Mouse (Mus musculus): ENCODE measurements around the gene Acyp1.

Acyp1 gene

GRCm38 (mm10) chr12:85287809-85288485, at the start of gene Acyp1:
TSS of gene Acyp1 (minus strand) at chr12:85288438.
- in situ Hi-C loops (cut with MseI, MboI): loop anchor here in 1 of 2 experiments (10.0 kb wide), 1 partner anchor 133 kb away; the partner anchor contains the start of gene Rps6kl1

- in situ Hi-C loops (cut with MseI, MboI): no loop called here
These were observed 49.5 kb upstream of the Acyp1 start for GRCm38 (mm10) chr12:85337567-85338311.

GRCm38 (mm10) chr12:85330153-85330552, 41.9 kb upstream of the Acyp1 start:
- in situ Hi-C loops (cut with MseI, MboI): no loop called here

- in situ Hi-C loops (cut with MseI, MboI): no loop called here
These were observed 20.4 kb upstream of the Acyp1 start for GRCm38 (mm10) chr12:85308651-85309050.

- in situ Hi-C loops (cut with MseI, MboI): no loop called here
These were observed 17.1 kb upstream of the Acyp1 start for GRCm38 (mm10) chr12:85305247-85305892.

- in situ Hi-C loops (cut with MseI, MboI): no loop called here
These were observed 16.5 kb upstream of the Acyp1 start for GRCm38 (mm10) chr12:85304725-85305124.

GRCm38 (mm10) chr12:85303256-85303655, 15.0 kb upstream of the Acyp1 start:
- in situ Hi-C loops (cut with MseI, MboI): no loop called here

- in situ Hi-C loops (cut with MseI, MboI): no loop called here
These were observed 10.6 kb upstream of the Acyp1 start for GRCm38 (mm10) chr12:85298835-85299180.

GRCm38 (mm10) chr12:85298127-85298834, 10.0 kb upstream of the Acyp1 start:
- in situ Hi-C loops (cut with MseI, MboI): no loop called here

GRCm38 (mm10) chr12:85297345-85297997, 9.2 kb upstream of the Acyp1 start:
- in situ Hi-C loops (cut with MseI, MboI): no loop called here

- in situ Hi-C loops (cut with MseI, MboI): no loop called here
These were observed 8.7 kb upstream of the Acyp1 start for GRCm38 (mm10) chr12:85296915-85297314.

- in situ Hi-C loops (cut with MseI, MboI): no loop called here
These were observed 7.3 kb upstream of the Acyp1 start for GRCm38 (mm10) chr12:85295506-85295905.

GRCm38 (mm10) chr12:85292906-85293305, 4.7 kb upstream of the Acyp1 start:
- in situ Hi-C loops (cut with MseI, MboI): no loop called here

GRCm38 (mm10) chr12:85292288-85292687, 4.0 kb upstream of the Acyp1 start:
- in situ Hi-C loops (cut with MseI, MboI): no loop called here

GRCm38 (mm10) chr12:85291541-85291940, 3.3 kb upstream of the Acyp1 start:
- in situ Hi-C loops (cut with MseI, MboI): no loop called here

- in situ Hi-C loops (cut with MseI, MboI): no loop called here
These were observed 2.4 kb upstream of the Acyp1 start for GRCm38 (mm10) chr12:85290633-85291032.

- in situ Hi-C loops (cut with MseI, MboI): loop anchor here in 1 of 2 experiments (10.0 kb wide), 1 partner anchor 135 kb away; the partner anchor contains the start of gene Rps6kl1
These were observed 1.1 kb upstream of the Acyp1 start for GRCm38 (mm10) chr12:85289157-85290000.

GRCm38 (mm10) chr12:85288486-85289156, 383 bp upstream of the Acyp1 start, which contains the start of gene Zc2hc1c:
TSS of gene Zc2hc1c (plus strand) at chr12:85288591.
- in situ Hi-C loops (cut with MseI, MboI): loop anchor here in 1 of 2 experiments (10.0 kb wide), 1 partner anchor 134 kb away; the partner anchor contains the start of gene Rps6kl1

- in situ Hi-C loops (cut with MseI, MboI): loop anchor here in 1 of 2 experiments (10.0 kb wide), 1 partner anchor 132 kb away; the partner anchor contains the start of gene Rps6kl1
These were observed 1.3 kb downstream of the Acyp1 start for GRCm38 (mm10) chr12:85286941-85287340.

All from mouse trophoblast stem cell (cell line).